Mouse (Mus musculus): ENCODE measurements at regions not wholly inside any gene's neighbourhood (a gene's known extent, or its start where the extent isn't known, plus 50 kb on each side); places are given as distances from the start of the nearest gene placed in this dataset.

GRCm38 (mm10) chr8:87202639-87203160 is 269.7 kb downstream of the Cbln1 start:
- DNase-seq = peak; percentile 54

GRCm38 (mm10) chr8:87199461-87200131 is 272.8 kb downstream of the Cbln1 start:
- no peak for DNase-seq

- DNase-seq = peak; percentile 64
These were observed 274.4 kb downstream of the Cbln1 start for GRCm38 (mm10) chr8:87197867-87198536.

- no peak for DNase-seq
These were observed 275.4 kb downstream of the Cbln1 start for GRCm38 (mm10) chr8:87197000-87197399.

GRCm38 (mm10) chr8:87196050-87196449 is 276.4 kb downstream of the Cbln1 start:
- DNase-seq = no peak

- no peak for DNase-seq
These were observed 282.5 kb downstream of the Cbln1 start for GRCm38 (mm10) chr8:87189791-87190385.

- no peak for DNase-seq
These were observed 289.5 kb downstream of the Cbln1 start for GRCm38 (mm10) chr8:87182888-87183287.

GRCm38 (mm10) chr8:87178561-87178960 is 293.5 kb upstream of the N4bp1 start:
- no peak for DNase-seq

GRCm38 (mm10) chr8:87177620-87178019 is 292.6 kb upstream of the N4bp1 start:
- no peak for DNase-seq

GRCm38 (mm10) chr8:87175097-87175496 is 290.0 kb upstream of the N4bp1 start:
- DNase-seq = no peak

- peak; percentile 36 for DNase-seq
These were observed 288.7 kb upstream of the N4bp1 start for GRCm38 (mm10) chr8:87173720-87174119.

GRCm38 (mm10) chr8:87166771-87167170 is 281.7 kb upstream of the N4bp1 start:
- peak; percentile 69 for DNase-seq

- no peak for DNase-seq
These were observed 275.4 kb upstream of the N4bp1 start for GRCm38 (mm10) chr8:87160416-87160815.

- DNase-seq = no peak
These were observed 273.3 kb upstream of the N4bp1 start for GRCm38 (mm10) chr8:87158322-87158721.

GRCm38 (mm10) chr8:87155819-87156425 is 270.9 kb upstream of the N4bp1 start:
- peak; percentile 5 for DNase-seq

- no peak for DNase-seq
These were observed 267.2 kb upstream of the N4bp1 start for GRCm38 (mm10) chr8:87152068-87152915.

GRCm38 (mm10) chr8:87148853-87149252 is 263.8 kb upstream of the N4bp1 start:
- no peak for DNase-seq

- no peak for DNase-seq
These were observed 262.6 kb upstream of the N4bp1 start for GRCm38 (mm10) chr8:87147704-87148103.

- no peak for DNase-seq
These were observed 252.4 kb upstream of the N4bp1 start for GRCm38 (mm10) chr8:87137412-87137811.

GRCm38 (mm10) chr8:87131716-87132115 is 246.7 kb upstream of the N4bp1 start:
- DNase-seq = no peak

GRCm38 (mm10) chr8:87130691-87131090 is 245.6 kb upstream of the N4bp1 start:
- DNase-seq = peak; percentile 32

GRCm38 (mm10) chr8:87128593-87128992 is 243.5 kb upstream of the N4bp1 start:
- DNase-seq = no peak

All from adrenal gland, adult 2 months (tissue).